Mouse (Mus musculus) thymus, adult 2 months (tissue): Measurements from ENCODE around the gene Pzp. TPM values are rescaled to one million over a fixed set of nuclear protein-coding genes. Genes with fewer than 3 reads are reported as not detected.

ENCODE experiments used
- DNase-seq: peaks from one replicate; pipeline ENCODE4 v3.0.0; 2021
- H3K27ac ChIP-seq: fragments of 200-500 bp; 2 replicates; pipeline ENCODE4 v1.5.1; 2012; ENCODE audit warnings: low read length, control low read depth; ENCODE audit not compliant: control insufficient read depth, insufficient read depth
- H3K27me3 ChIP-seq: fragments of 200-500 bp; 2 replicates; pipeline ENCODE4 v1.6.1; 2012; ENCODE audit warnings: mild to moderate bottlenecking, low read length, moderate library complexity, mixed read lengths; ENCODE audit not compliant: control insufficient read depth, insufficient read depth
- H3K36me3 ChIP-seq: fragments of 200-500 bp; 2 replicates; pipeline ENCODE4 v1.6.1; 2012; ENCODE audit warnings: mild to moderate bottlenecking, low read length, moderate library complexity; ENCODE audit not compliant: control insufficient read depth, insufficient read depth
- H3K4me1 ChIP-seq: fragments of 200-500 bp; replicated peaks from 2 replicates; pipeline ENCODE4 v1.6.1; 2012; ENCODE audit warnings: low read length; ENCODE audit not compliant: control insufficient read depth, insufficient read depth
- H3K4me3 ChIP-seq: fragments of 200-500 bp; 2 replicates; pipeline ENCODE4 v1.5.1; 2012; ENCODE audit warnings: mild to moderate bottlenecking, low read length, control low read depth, moderate library complexity; ENCODE audit not compliant: control insufficient read depth, insufficient read depth
- CTCF ChIP-seq: fragments of 200-500 bp; IDR thresholded peaks from 2 replicates; pipeline ENCODE4 v1.5.1; 2012; ENCODE audit warnings: mild to moderate bottlenecking, control low read depth, low read length, moderate library complexity, borderline replicate concordance; ENCODE audit not compliant: control insufficient read depth, poor library complexity, insufficient read depth; ENCODE audit errors: extremely low read depth
- POLR2A ChIP-seq: fragments of 200-500 bp; IDR thresholded peaks from 2 replicates; pipeline ENCODE4 v1.6.1; 2012; ENCODE audit warnings: mild to moderate bottlenecking, low read length, control low read depth, moderate library complexity; ENCODE audit not compliant: control insufficient read depth, poor library complexity, insufficient read depth; ENCODE audit errors: extremely low read depth
- WGBS: fragments of 180-500 bp; shearing (Covaris S2); methylation state at CpG from one replicate; pipeline ENCODE4 v1.1.7; 2018; 5-methylcytosine and 5-hydroxymethylcytosine counted together
- polyA plus RNA-seq: library from polyadenylated mRNA; depleted of rRNA; stranded (reverse); fragments of >200 nt; gene quantifications from 2 replicates; pipeline ENCODE4 v1.2.3, GENCODE M21; 2012

Pzp gene
- polyA plus RNA-seq, 1 experiment, result 0.03 TPM

DNA sequence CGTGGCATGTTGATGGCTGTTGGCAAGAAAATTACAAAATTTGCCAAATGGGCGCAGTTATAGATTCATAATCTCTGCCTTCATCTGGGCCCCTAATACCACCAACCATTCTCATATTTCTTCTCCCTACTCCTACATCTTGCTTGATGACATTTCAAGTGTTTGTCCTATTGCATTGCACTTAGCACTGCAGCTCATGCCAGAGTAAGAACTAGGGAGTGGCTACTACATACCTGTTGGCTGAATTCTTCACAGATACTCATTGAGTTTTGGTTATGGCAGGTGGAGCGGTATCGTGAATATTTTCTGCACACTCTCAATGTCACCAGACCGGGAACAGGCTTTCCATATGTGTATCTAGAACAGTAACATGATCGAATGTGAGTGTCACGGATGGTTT is 7.4 kb downstream of the Pzp start:
- H3K36me3 ChIP-seq, result no peaks in the 10 kb centered on the region
- H3K4me1 ChIP-seq, result no peaks in the 10 kb centered on the region
- no peak overlapping the region for H3K27ac ChIP-seq
- no peak for DNase-seq
- 94% methylated on average over 7 of the region's 7 CpGs for WGBS
- TF ChIP-seq CTCF, result no peak
- no peaks in the 10 kb centered on the region for H3K27me3 ChIP-seq
- H3K4me3 ChIP-seq, result no peak overlapping the region

DNA sequence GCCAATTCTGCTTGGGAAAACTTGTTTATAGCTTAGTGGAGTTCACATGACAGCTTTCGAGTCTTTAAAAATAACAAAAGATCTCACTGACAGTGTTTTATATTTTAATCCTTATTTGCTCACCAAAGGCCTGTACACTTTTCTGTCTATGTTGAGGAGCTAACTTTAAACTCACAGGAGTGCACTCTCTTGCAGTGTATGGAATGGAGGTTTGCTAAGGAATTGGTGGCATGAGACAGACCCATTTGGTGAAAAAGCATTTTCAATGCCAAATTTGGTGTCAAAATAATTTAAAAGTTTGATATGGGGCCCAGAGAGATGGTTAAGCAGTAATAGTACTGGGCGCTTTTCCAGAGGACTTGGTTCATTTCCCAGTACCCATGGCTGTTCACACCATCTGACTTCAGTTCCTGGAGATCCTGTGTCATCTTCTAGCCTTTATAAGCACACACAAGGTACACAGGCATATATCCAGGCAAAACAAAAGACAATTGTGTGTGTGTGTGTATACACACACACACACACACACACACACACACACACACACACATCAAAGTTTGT is 20.8 kb downstream of the Pzp start:
- WGBS, result 96% methylated on average over 2 of the region's 2 CpGs
- Histone ChIP-seq H3K27me3 (no peaks in the 10 kb centered on the region), H3K36me3 (no peaks in the 10 kb centered on the region), H3K4me1 (no peaks in the 10 kb centered on the region), H3K4me3 (no peak overlapping the region), H3K27ac (no peak overlapping the region)
- TF ChIP-seq CTCF (no peak), POLR2A (no peak)
- no peak for DNase-seq

GRCm38 (mm10) chr6:128504743-128505142 is 21.8 kb downstream of the Pzp start:
- no peaks in the 10 kb centered on the region for H3K4me1 ChIP-seq
- DNase-seq, result no peak
- H3K27me3 ChIP-seq, result no peaks in the 10 kb centered on the region
- 85% methylated on average over 5 of the region's 5 CpGs for WGBS
- no peak overlapping the region for H3K27ac ChIP-seq
- no peaks in the 10 kb centered on the region for H3K36me3 ChIP-seq
- TF ChIP-seq POLR2A (no peak), CTCF (no peak)
- no peak overlapping the region for H3K4me3 ChIP-seq

DNA sequence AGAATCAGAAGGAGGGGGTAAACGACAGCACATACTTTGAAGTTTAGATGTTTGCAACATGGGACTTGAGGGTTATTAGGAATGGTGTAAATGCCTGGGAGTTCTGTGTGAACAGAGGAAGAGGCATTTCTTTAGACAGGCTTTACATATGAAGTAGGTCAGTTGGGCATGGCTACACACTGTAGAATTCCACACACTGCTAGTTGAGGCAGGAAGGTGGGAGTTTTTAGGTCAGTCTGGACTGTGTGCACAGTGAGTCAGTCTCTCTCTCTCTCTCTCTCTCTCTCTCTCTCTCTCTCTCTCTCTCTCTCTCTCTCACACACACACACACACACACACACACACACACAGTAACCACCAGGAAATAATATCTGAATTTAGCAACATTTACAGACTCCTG is 31.2 kb downstream of the Pzp start:
- TF ChIP-seq CTCF, result no peak
- TF ChIP-seq POLR2A, result no peak
- Histone ChIP-seq H3K27ac (no peak overlapping the region), H3K4me1 (no peaks in the 10 kb centered on the region), H3K4me3 (no peak overlapping the region), H3K27me3 (no peaks in the 10 kb centered on the region; the same call in 1 of the 2 replicates), H3K36me3 (no peaks in the 10 kb centered on the region)
- 81% methylated on average over 1 of the region's 1 CpGs for WGBS
- no peak for DNase-seq

DNA sequence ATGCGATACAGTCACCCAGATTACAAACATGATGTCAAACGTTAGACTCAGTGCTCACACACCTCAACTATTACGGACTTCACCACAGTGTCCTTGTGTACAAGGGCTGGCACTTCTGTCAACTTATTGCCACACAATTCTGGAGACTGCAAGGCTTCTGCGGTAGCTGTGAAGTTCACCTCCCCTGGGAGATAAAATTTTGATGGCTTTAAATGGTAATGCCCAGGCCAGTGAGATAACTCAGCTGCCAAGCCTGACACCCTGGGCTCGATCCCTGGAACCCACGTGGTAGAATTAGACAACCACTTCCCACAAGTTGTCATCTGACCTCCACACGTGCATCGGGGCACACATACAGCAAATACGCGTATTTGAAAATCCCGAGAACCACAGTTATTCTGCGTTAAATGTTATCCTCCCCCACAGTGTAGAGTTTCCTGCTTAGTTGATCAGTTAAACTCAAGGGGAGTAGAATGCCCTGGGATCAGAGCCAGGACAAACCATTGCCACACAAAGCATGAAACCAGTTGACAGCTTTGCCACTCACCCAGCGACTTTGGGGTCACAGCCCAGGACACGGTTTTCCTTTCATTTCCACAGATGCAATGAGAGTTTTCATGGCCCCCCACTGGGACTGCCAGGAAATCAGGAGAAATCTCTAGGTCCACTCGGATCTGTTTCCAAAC is 31.7 kb downstream of the Pzp start:
- no peak overlapping the region for H3K27ac ChIP-seq
- no peak for DNase-seq
- no peaks in the 10 kb centered on the region for H3K4me1 ChIP-seq
- H3K36me3 ChIP-seq, result no peaks in the 10 kb centered on the region
- H3K4me3 ChIP-seq, result no peak overlapping the region
- TF ChIP-seq POLR2A (no peak), CTCF (no peak)
- H3K27me3 ChIP-seq, result no peaks in the 10 kb centered on the region; the same call in 1 of the 2 replicates
- 74% methylated on average over 15 of the region's 15 CpGs for WGBS

- H3K27ac ChIP-seq, result no peak overlapping the region
- no peak for DNase-seq
- no peak overlapping the region for H3K4me3 ChIP-seq
- H3K4me1 ChIP-seq, result no peaks in the 10 kb centered on the region
- no peaks in the 10 kb centered on the region for H3K36me3 ChIP-seq
- TF ChIP-seq CTCF (no peak), POLR2A (no peak)
- no peaks in the 10 kb centered on the region; the same call in 1 of the 2 replicates for H3K27me3 ChIP-seq
- WGBS, result 94% methylated on average over 4 of the region's 4 CpGs
Measured at GRCm38 (mm10) chr6:128491916-128492315, 34.6 kb downstream of the Pzp start.
